Mouse (Mus musculus) hindbrain, embryonic 11.5 days (tissue): ENCODE data around the gene Lhfp. TPM values are rescaled to one million over a fixed set of nuclear protein-coding genes. Genes with fewer than 3 reads are reported as not detected.

ENCODE experiments used
- ATAC-seq: fragments of 200-750 bp; cut with Nextera tagmentation; 2 replicates; pipeline ENCODE4 v1.8.0; 2017; ENCODE audit warnings: mild to moderate bottlenecking, moderate TSS enrichment, moderate library complexity; ENCODE audit not compliant: low FRiP score
- DNase-seq: peaks from one replicate; pipeline ENCODE4 v3.0.0-alpha.2; 2015; ENCODE audit warnings: low spot score
- H3K27ac ChIP-seq: fragments of 300-500 bp; sonication (generic); 2 replicates; pipeline ENCODE4 v1.5.1; 2014; ENCODE audit warnings: mild to moderate bottlenecking, low read depth, low read length
- H3K27me3 ChIP-seq: fragments of 300-500 bp; sonication (generic); 2 replicates; pipeline ENCODE4 v1.6.1; 2014; ENCODE audit warnings: mild to moderate bottlenecking, low read length, moderate library complexity, mixed read lengths; ENCODE audit not compliant: control insufficient read depth, insufficient read depth
- H3K36me3 ChIP-seq: fragments of 300-500 bp; sonication (generic); 2 replicates; pipeline ENCODE4 v1.6.1; 2014; ENCODE audit warnings: mild to moderate bottlenecking, low read length, moderate library complexity, mixed read lengths; ENCODE audit not compliant: control insufficient read depth, insufficient read depth
- H3K4me1 ChIP-seq: fragments of 300-500 bp; sonication (generic); replicated peaks from 2 replicates; pipeline ENCODE4 v1.6.1; 2014; ENCODE audit warnings: low read length, mixed read lengths; ENCODE audit not compliant: control insufficient read depth, insufficient read depth
- H3K4me2 ChIP-seq: fragments of 300-500 bp; sonication (generic); replicated peaks from 2 replicates; pipeline ENCODE4 v1.6.1; 2014; ENCODE audit warnings: mild to moderate bottlenecking, low read depth, low read length
- H3K4me3 ChIP-seq: fragments of 300-500 bp; sonication (generic); 2 replicates; pipeline ENCODE4 v1.5.1; 2014; ENCODE audit warnings: low read depth, low read length
- H3K9ac ChIP-seq: fragments of 300-500 bp; sonication (generic); 2 replicates; pipeline ENCODE4 v1.6.1; 2014; ENCODE audit warnings: low read depth, low read length
- H3K9me3 ChIP-seq: fragments of 300-500 bp; sonication (generic); 2 replicates; pipeline ENCODE4 v1.6.1; 2016; ENCODE audit warnings: low read length; ENCODE audit not compliant: control insufficient read depth
- WGBS: fragments of 180-500 bp; shearing (Covaris S2); extraction: QIAGEN DNeasy Blood & Tissue Kit; methylation state at CpG from one replicate; pipeline ENCODE4 v1.1.7; 2014; 5-methylcytosine and 5-hydroxymethylcytosine counted together
- polyA plus RNA-seq: library from polyadenylated mRNA; unstranded; fragments of >200 nt; fragmentation: Nextera tagmentation; extraction: Ambion mirVana; gene quantifications from 2 replicates; pipeline ENCODE4 v1.2.1, GENCODE M21; 2014

Gene Lhfp
- polyA plus RNA-seq, 1 experiment from 2014 or later: 45.2 TPM

DNA sequence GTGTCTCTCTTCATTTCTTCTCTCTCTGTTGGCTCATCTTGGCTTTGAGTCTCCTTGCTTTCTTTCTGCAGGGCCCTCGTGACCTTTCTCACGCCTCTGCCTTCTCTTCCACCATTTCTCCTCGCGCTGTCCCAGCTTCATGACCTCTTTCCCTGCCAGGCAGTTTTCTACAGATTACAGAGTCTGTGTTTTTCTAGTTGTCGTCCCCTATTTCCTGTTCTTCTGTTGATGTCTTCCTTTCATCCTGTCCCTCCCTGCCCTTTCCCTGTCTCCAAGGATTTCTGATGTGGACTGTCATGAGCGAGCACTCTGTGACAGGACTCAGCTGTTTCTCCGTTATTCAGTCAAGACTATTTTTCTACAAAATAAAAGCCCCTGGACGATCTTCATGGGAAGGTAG, 124.7 kb downstream of the Lhfp start:
- 43% methylated on average over 8 of the region's 8 CpGs for WGBS

DNA sequence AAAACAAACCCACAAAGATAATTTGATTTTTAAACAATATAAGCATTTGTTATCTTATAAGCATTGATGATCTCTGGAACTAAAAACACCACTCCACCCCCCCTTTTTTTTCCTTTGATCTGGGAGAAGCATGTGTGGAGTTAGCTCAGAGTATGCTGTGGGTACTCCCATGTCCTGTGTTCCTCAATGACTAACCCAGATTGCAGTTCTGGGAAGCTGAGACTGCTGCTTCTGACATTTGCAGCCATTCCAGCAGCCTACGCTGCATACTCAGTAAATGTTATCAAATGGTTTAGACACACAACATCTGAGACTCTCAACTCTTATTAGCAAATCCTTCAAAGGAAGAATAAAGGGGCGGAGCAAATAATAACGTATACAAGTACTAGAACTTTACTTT, 128.2 kb downstream of the Lhfp start:
- H3K27ac ChIP-seq: no peak overlapping the region
- H3K4me2 ChIP-seq: no peak overlapping the region
- H3K27me3 ChIP-seq: no peaks in the 10 kb centered on the region
- ATAC-seq: no peak
- H3K9ac ChIP-seq: no peak overlapping the region
- H3K9me3 ChIP-seq: no peaks in the 10 kb centered on the region
- H3K36me3 ChIP-seq: no peaks in the 10 kb centered on the region
- H3K4me1 ChIP-seq: no peaks in the 10 kb centered on the region
- 92% methylated on average over 3 of the region's 3 CpGs for WGBS
- H3K4me3 ChIP-seq: no peak overlapping the region
- DNase-seq: no peak

More for the DNA sequence above, 124.7 kb downstream of the Lhfp start:
- no peak overlapping the region for H3K4me3 ChIP-seq
- H3K27me3 ChIP-seq: no peaks in the 10 kb centered on the region
- no peak overlapping the region for H3K27ac ChIP-seq
- ATAC-seq (no peak), DNase-seq (no peak)
- H3K9me3 ChIP-seq: no peaks in the 10 kb centered on the region
- H3K9ac ChIP-seq: no peak overlapping the region
- no peaks in the 10 kb centered on the region for H3K36me3 ChIP-seq
- H3K4me2 ChIP-seq: no peak overlapping the region
- no peaks in the 10 kb centered on the region for H3K4me1 ChIP-seq

- Histone ChIP-seq H3K36me3 (no peaks in the 10 kb centered on the region), H3K4me2 (no peak overlapping the region), H3K27ac (no peak overlapping the region), H3K9me3 (no peaks in the 10 kb centered on the region), H3K9ac (no peak overlapping the region), H3K4me3 (no peak overlapping the region), H3K27me3 (no peaks in the 10 kb centered on the region), H3K4me1 (no peaks in the 10 kb centered on the region)
- DNase-seq (no peak), ATAC-seq (no peak)
- 75% methylated on average over 10 of the region's 10 CpGs for WGBS
Observed at GRCm38 (mm10) chr3:53173310-53174063, 132.2 kb downstream of the Lhfp start.

DNA sequence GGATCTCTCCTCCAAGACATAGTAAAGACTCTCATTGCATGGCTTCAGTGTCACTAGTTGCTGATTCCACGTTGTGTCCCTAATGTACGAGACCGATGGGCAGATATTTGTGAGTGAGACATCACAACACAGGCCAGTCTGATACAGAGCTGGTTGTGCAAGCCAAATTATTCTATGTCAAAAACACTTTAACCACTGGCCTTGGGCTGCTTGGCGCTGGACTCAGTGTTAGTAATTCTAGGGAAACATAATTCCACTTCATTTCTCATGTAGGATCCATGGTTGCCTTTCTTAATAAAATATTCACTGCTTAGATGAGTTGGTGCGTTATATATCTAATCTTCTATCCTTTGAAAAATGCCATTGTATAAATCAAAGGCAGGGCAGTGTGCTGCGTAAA, 138.6 kb downstream of the Lhfp start:
- Histone ChIP-seq H3K4me2 (no peak overlapping the region), H3K27me3 (no peaks in the 10 kb centered on the region), H3K4me1 (no peaks in the 10 kb centered on the region), H3K36me3 (no peaks in the 10 kb centered on the region), H3K9me3 (no peaks in the 10 kb centered on the region), H3K4me3 (no peak overlapping the region), H3K9ac (no peak overlapping the region), H3K27ac (no peak overlapping the region)
- 93% methylated on average over 6 of the region's 6 CpGs for WGBS
- DNase-seq (no peak), ATAC-seq (no peak)

- no peak for DNase-seq
- no peak overlapping the region for H3K4me3 ChIP-seq
- no peak for ATAC-seq
- H3K36me3 ChIP-seq: no peaks in the 10 kb centered on the region
- H3K9me3 ChIP-seq: no peaks in the 10 kb centered on the region
- H3K4me2 ChIP-seq: no peak overlapping the region
- no peak overlapping the region for H3K9ac ChIP-seq
- H3K27ac ChIP-seq: no peak overlapping the region
- WGBS: 91% methylated on average over 2 of the region's 2 CpGs
- H3K4me1 ChIP-seq: no peaks in the 10 kb centered on the region
- no peaks in the 10 kb centered on the region for H3K27me3 ChIP-seq
Observed at GRCm38 (mm10) chr3:53185439-53185838, 144.1 kb downstream of the Lhfp start.

DNA sequence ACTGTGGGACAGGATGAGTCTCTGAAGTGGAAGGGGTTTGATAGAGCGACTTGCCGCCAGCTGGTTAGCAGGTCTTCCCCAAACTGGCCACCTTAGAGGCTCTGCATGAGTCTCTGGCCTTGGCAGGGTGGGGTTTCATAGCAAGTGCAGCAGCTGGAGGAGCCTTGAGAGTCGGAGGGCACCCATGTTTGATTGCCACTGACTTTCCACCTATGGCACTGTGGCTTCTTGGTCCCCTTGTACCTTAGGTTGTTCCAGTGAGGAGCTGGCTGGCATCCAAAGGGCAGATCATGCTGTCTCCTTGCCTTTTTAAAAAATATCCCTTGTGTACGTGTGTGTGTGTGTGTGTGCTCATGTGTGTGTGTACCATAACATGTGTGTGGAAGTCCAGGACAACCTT, 152.1 kb downstream of the Lhfp start:
- Histone ChIP-seq H3K9ac (no peak overlapping the region), H3K4me2 (no peak overlapping the region), H3K27me3 (no peaks in the 10 kb centered on the region), H3K36me3 (no peaks in the 10 kb centered on the region), H3K4me3 (no peak overlapping the region), H3K9me3 (no peaks in the 10 kb centered on the region), H3K27ac (no peak overlapping the region), H3K4me1 (no peaks in the 10 kb centered on the region)
- DNase-seq: no peak
- no peak for ATAC-seq
- 92% methylated on average over 4 of the region's 4 CpGs for WGBS

GRCm38 (mm10) chr3:53195666-53196107, 154.4 kb downstream of the Lhfp start:
- ATAC-seq: no peak
- no peaks in the 10 kb centered on the region for H3K9me3 ChIP-seq
- H3K4me2 ChIP-seq: no peak overlapping the region
- no peak overlapping the region for H3K4me3 ChIP-seq
- DNase-seq: no peak
- no peak overlapping the region for H3K9ac ChIP-seq
- H3K27ac ChIP-seq: no peak overlapping the region
- WGBS: 86% methylated on average over 8 of the region's 8 CpGs
- H3K36me3 ChIP-seq: no peaks in the 10 kb centered on the region
- no peaks in the 10 kb centered on the region for H3K27me3 ChIP-seq
- H3K4me1 ChIP-seq: no peaks in the 10 kb centered on the region

DNA sequence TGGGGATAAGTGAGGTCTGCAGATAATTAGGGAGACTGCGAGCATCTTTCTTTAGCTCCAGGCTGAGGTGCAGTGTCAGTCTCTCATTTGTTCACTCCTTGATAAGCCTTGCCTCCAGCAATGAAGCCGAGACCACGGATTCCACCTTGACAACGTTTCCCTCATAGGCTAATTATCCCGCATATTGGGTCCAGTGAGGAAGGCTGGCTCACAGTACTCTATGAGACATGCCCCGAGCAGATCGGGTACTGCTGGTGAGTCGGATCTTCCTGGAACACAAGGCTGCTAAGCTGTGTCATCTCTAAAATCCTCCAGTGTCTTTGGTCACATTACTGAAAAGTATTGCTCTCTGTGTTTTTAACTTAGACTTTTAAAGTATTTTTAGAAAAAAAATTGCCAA, 158.8 kb downstream of the Lhfp start:
- Histone ChIP-seq H3K9ac (no peak overlapping the region), H3K36me3 (no peaks in the 10 kb centered on the region), H3K27ac (no peak overlapping the region), H3K4me2 (no peak overlapping the region), H3K4me1 (peaks cover 7% of the 10 kb centered on the region), H3K27me3 (0 out of 2 replicates have a peak, but pooled peaks cover 2% of the 10 kb centered on the region), H3K9me3 (no peaks in the 10 kb centered on the region), H3K4me3 (no peak overlapping the region)
- ATAC-seq: no peak
- 83% methylated on average over 8 of the region's 8 CpGs for WGBS
- DNase-seq: no peak

- DNase-seq (no peak), ATAC-seq (no peak)
- 74% methylated on average over 10 of the region's 10 CpGs for WGBS
- Histone ChIP-seq H3K9ac (no peak overlapping the region), H3K36me3 (no peaks in the 10 kb centered on the region), H3K27ac (no peak overlapping the region), H3K4me1 (peaks cover 7% of the 10 kb centered on the region), H3K9me3 (no peaks in the 10 kb centered on the region), H3K4me3 (no peak overlapping the region), H3K4me2 (no peak overlapping the region), H3K27me3 (0 out of 2 replicates have a peak, but pooled peaks cover 2% of the 10 kb centered on the region)
Observed at GRCm38 (mm10) chr3:53200853-53201252, 159.5 kb downstream of the Lhfp start.
